Mouse (Mus musculus): ENCODE results near the gene Ctsz.

DNA sequence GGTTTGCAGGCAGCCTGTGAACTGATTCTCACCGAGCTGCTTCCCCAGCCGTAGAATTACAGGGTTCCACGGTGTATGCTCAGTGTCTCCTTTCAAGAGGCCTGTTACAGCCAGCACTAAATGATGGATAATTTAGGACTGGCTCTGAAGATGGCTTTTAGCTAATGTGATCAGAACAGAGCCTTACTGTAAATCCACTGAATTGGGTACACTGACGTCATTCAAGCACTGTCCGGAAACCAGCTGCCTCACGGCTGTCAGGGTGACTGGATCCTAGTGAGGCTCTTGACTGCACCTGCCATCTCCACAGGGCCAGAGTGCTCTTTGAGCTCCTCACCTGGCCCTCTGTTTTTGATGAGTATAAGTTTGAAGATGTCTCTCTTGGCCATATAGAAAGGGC lies 17.7 kb downstream of the Ctsz start:
- TF ChIP-seq CTCF (IDR thresholded peaks at IDR 0.05; ENCODE audit: extremely low read depth, insufficient read depth, low read length) (no peak), POLR2A (IDR thresholded peaks at IDR 0.05; ENCODE audit: extremely low read depth, insufficient read depth, low read length) (no peak)
